Mouse (Mus musculus): ENCODE data around the gene Cnst.

DNA sequence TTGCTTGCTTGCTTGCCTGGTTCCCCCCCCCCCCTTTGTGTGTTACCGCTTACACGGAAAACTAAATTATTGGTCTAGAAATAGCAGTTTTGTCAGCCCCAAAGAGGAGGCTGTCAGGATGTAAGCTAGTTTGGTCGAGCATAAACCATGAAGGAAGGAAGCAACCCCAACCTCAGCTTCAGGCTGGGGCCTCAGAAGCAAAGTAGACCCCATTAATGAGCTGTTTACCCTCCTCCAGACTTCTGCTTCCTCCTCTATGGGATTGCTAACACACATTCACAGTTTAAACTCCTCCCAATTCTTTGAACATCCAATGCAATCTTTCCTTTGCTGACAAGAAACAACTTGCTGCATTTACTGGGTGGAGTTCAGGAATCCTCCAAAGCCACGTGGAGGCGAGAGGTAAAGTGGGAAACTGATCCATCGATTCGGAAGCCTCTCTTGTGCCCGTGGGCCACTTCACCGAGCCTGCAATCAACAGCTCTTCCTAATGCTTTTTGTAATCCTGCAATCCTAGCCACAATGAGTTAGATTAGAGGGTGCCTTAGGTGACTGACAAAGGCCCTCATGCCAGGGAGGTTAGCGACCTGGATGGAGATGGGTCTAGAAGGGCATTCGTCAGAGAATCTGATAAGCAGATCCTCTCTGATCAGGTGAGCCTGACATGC lies 86.7 kb downstream of the Cnst start:
- TF ChIP-seq EP300 (IDR thresholded peaks at IDR 0.05; ENCODE audit: low read depth) (no peak), CTCF (IDR thresholded peaks at IDR 0.05; ENCODE audit: low read depth) (no peak)

All from liver, embryonic 14.5 days (tissue).